Mouse (Mus musculus) midbrain, embryonic 15.5 days (tissue): Measurements from ENCODE around the gene Gpr146. TPM values are rescaled to one million over a fixed set of nuclear protein-coding genes. Genes with fewer than 3 reads are reported as not detected.

Experiments
- ATAC-seq: fragments of 200-750 bp; cut with Nextera tagmentation; replicated peaks from 2 replicates; pipeline ENCODE4 v1.8.0; 2017; ENCODE audit warnings: moderate TSS enrichment
- H3K27ac ChIP-seq: fragments of 300-500 bp; sonication (generic); 2 replicates; pipeline ENCODE4 v1.5.1; 2015; ENCODE audit warnings: mild to moderate bottlenecking, inconsistent platforms
- H3K27me3 ChIP-seq: fragments of 300-500 bp; sonication (generic); replicated peaks from 2 replicates; pipeline ENCODE4 v1.6.1; 2015; ENCODE audit warnings: inconsistent platforms
- H3K36me3 ChIP-seq: fragments of 300-500 bp; sonication (generic); replicated peaks from 2 replicates; pipeline ENCODE4 v1.6.1; 2015; ENCODE audit warnings: inconsistent platforms
- H3K4me1 ChIP-seq: fragments of 300-500 bp; sonication (generic); 2 replicates; pipeline ENCODE4 v1.6.1; 2015; ENCODE audit warnings: inconsistent platforms
- H3K4me2 ChIP-seq: fragments of 300-500 bp; sonication (generic); 2 replicates; pipeline ENCODE4 v1.6.1; 2015; ENCODE audit warnings: inconsistent platforms, mild to moderate bottlenecking, moderate library complexity
- H3K4me3 ChIP-seq: fragments of 300-500 bp; sonication (generic); 2 replicates; pipeline ENCODE4 v1.5.1; 2015; ENCODE audit warnings: mild to moderate bottlenecking, inconsistent platforms
- H3K9ac ChIP-seq: fragments of 300-500 bp; sonication (generic); 2 replicates; pipeline ENCODE4 v1.6.1; 2015; ENCODE audit warnings: mild to moderate bottlenecking, inconsistent platforms
- H3K9me3 ChIP-seq: fragments of 300-500 bp; sonication (generic); 2 replicates; pipeline ENCODE4 v1.6.1; 2016; ENCODE audit warnings: inconsistent platforms
- WGBS: fragments of 180-500 bp; shearing (Covaris S2); methylation state at CpG from one replicate; pipeline ENCODE4 v1.1.7; 2015; ENCODE audit warnings: mixed read lengths; 5-methylcytosine and 5-hydroxymethylcytosine counted together
- microRNA counts: library from miRNA; unstranded; fragments of <30 nt; microRNA quantifications from one replicate; lab custom pipeline; 2016
- microRNA-seq: library from miRNA; unstranded; fragments of <30 nt; microRNA quantifications from one replicate; pipeline ENCODE4, GENCODE M21; 2016
- polyA plus RNA-seq: library from polyadenylated mRNA; unstranded; fragments of >200 nt; fragmentation: Nextera tagmentation; extraction: Ambion mirVana; gene quantifications from 2 replicates; pipeline ENCODE4 v1.2.1, GENCODE M21; 2015

Gpr146 gene
- polyA plus RNA-seq, 1 experiment from 2014 or later, result 2.5 TPM

- no peak overlapping the region for H3K4me2 ChIP-seq
- H3K9me3 ChIP-seq, result no peaks in the 10 kb centered on the region
- 88% methylated on average over 8 of the region's 8 CpGs for WGBS
- H3K4me1 ChIP-seq, result peaks cover 15% of the 10 kb centered on the region
- no peaks in the 10 kb centered on the region for H3K36me3 ChIP-seq
- no peak overlapping the region for H3K4me3 ChIP-seq
- no peaks in the 10 kb centered on the region for H3K27me3 ChIP-seq
- no peak overlapping the region for H3K9ac ChIP-seq
- H3K27ac ChIP-seq, result no peak overlapping the region
- no peak for ATAC-seq
These were observed 67.8 kb downstream of the Gpr146 start for GRCm38 (mm10) chr5:139445258-139445657.

MicroRNAs encoded within 50 kb of the gene (microRNA counts, 519-probe panel; counts per million panel counts)
- microRNA mmu-miR-339-3p (lab: Ali Mortazavi, UCI) (not detected), microRNA mmu-miR-339-5p (lab: Ali Mortazavi, UCI) (not detected)

Small RNA genes lying within 50 kb of the gene (microRNA-seq; reads per million reads assigned to microRNA genes)
- 349 reads per million, percentile 66 among the genes with 10 or more reads in this experiment for gene Mir339

Other genes with a start within 250 kb of the Gpr146 start
- gene Prkar1b, start 227.7 kb upstream of the Gpr146 start, polyA plus RNA-seq, result 303 and 316 TPM in 2 replicates
- gene Dnaaf5, start 227.5 kb upstream of the Gpr146 start, polyA plus RNA-seq, result 4.6 and 5.1 TPM in 2 replicates
- 51.3 and 54.3 TPM in 2 replicates for gene Sun1, start 177.1 kb upstream of the Gpr146 start, polyA plus RNA-seq
- 119 and 127 TPM in 2 replicates for gene Get4, start 125.4 kb upstream of the Gpr146 start, polyA plus RNA-seq
- 115 and 118 TPM in 2 replicates for gene Adap1, start 52.1 kb upstream of the Gpr146 start, polyA plus RNA-seq
- gene Cox19, start 26.3 kb upstream of the Gpr146 start, polyA plus RNA-seq, result 106 and 108 TPM in 2 replicates
- 0.46 TPM in 1 of 2 replicates, not detected in the other for gene Cyp2w1, start 25.1 kb upstream of the Gpr146 start, polyA plus RNA-seq
- gene C130050O18Rik, start 27.6 kb downstream of the Gpr146 start, polyA plus RNA-seq, result 0.18 and 0.33 TPM in 2 replicates
- gene Gper1, start 45.5 kb downstream of the Gpr146 start, polyA plus RNA-seq, result 8.2 and 9.5 TPM in 2 replicates
- 16.7 and 17.9 TPM in 2 replicates for gene 3110082I17Rik, start 82.8 kb downstream of the Gpr146 start, polyA plus RNA-seq
- gene Zfand2a, start 106.9 kb downstream of the Gpr146 start, polyA plus RNA-seq, result 22.7 and 24.2 TPM in 2 replicates
- gene Uncx, start 165.8 kb downstream of the Gpr146 start, polyA plus RNA-seq, result 43.5 and 48.8 TPM in 2 replicates